Mouse (Mus musculus) heart, postnatal 0 days (tissue): ENCODE measurements around the gene Clec16a. TPM values are rescaled to one million over a fixed set of nuclear protein-coding genes. Genes with fewer than 3 reads are reported as not detected.

Experiments used
- ATAC-seq: fragments of 200-750 bp; cut with Nextera tagmentation; 2 replicates; pipeline ENCODE4 v1.8.0; 2017; ENCODE audit warnings: low read depth, moderate number of reproducible peaks, moderate library complexity; ENCODE audit not compliant: insufficient read depth
- DNase-seq: peaks from one replicate; pipeline ENCODE4 v3.0.0-alpha.2; 2016; ENCODE audit warnings: low spot score
- H3K27ac ChIP-seq: fragments of 300-500 bp; sonication (generic); 2 replicates; pipeline ENCODE4 v1.5.1; 2014; ENCODE audit warnings: low read depth, mild to moderate bottlenecking
- H3K27me3 ChIP-seq: fragments of 300-500 bp; sonication (generic); 2 replicates; pipeline ENCODE4 v1.6.1; 2014; ENCODE audit warnings: low read length, mixed read lengths; ENCODE audit not compliant: control insufficient read depth, insufficient read depth
- H3K36me3 ChIP-seq: fragments of 300-500 bp; sonication (generic); replicated peaks from 2 replicates; pipeline ENCODE4 v1.6.1; 2014; ENCODE audit warnings: low read length, mixed read lengths; ENCODE audit not compliant: control insufficient read depth, insufficient read depth
- H3K4me1 ChIP-seq: fragments of 300-500 bp; sonication (generic); 2 replicates; pipeline ENCODE4 v1.6.1; 2014; ENCODE audit warnings: antibody characterized with exemption; ENCODE audit not compliant: control insufficient read depth, insufficient read depth
- H3K4me2 ChIP-seq: fragments of 300-500 bp; sonication (generic); 2 replicates; pipeline ENCODE4 v1.6.1; 2014; ENCODE audit warnings: low read depth, mild to moderate bottlenecking, low read length, moderate library complexity
- H3K4me3 ChIP-seq: fragments of 300-500 bp; sonication (generic); 2 replicates; pipeline ENCODE4 v1.5.1; 2014; ENCODE audit warnings: low read depth, low read length
- H3K9ac ChIP-seq: fragments of 300-500 bp; sonication (generic); replicated peaks from 2 replicates; pipeline ENCODE4 v1.6.1; 2014; ENCODE audit warnings: low read depth, low read length, mixed read lengths
- H3K9me3 ChIP-seq: fragments of 300-500 bp; sonication (generic); replicated peaks from 2 replicates; pipeline ENCODE4 v1.6.1; 2016; ENCODE audit warnings: low read length; ENCODE audit not compliant: control insufficient read depth
- CTCF ChIP-seq: IDR thresholded peaks from 2 replicates; pipeline ENCODE4 v1.5.1; 2016; ENCODE audit warnings: antibody characterized with exemption, control low read depth, low read depth
- EP300 ChIP-seq: IDR thresholded peaks from 2 replicates; pipeline ENCODE4 v1.6.1; 2016; ENCODE audit warnings: antibody characterized with exemption, low read depth
- WGBS: fragments of 180-500 bp; shearing (Covaris S2); extraction: QIAGEN DNeasy Blood & Tissue Kit; methylation state at CpG from one replicate; pipeline ENCODE4 v1.1.7; 2014; 5-methylcytosine and 5-hydroxymethylcytosine counted together
- polyA plus RNA-seq: library from polyadenylated mRNA; unstranded; fragments of >200 nt; fragmentation: Nextera tagmentation; extraction: Ambion mirVana; gene quantifications from 2 replicates; pipeline ENCODE4 v1.2.1, GENCODE M21; 2015
- total RNA-seq: library from RNA; depleted of rRNA; stranded (reverse); fragments of >200 nt; gene quantifications from 2 replicates; pipeline ENCODE4 v1.2.3, GENCODE M21; 2014; ENCODE audit warnings: low replicate concordance

The Clec16a gene
- total and polyA plus RNA-seq, 2 experiments from 2014 or later = 37.7 to 39.6 TPM

GRCm38 (mm10) chr16:10723816-10724647 is 178.9 kb downstream of the Clec16a start:
- TF ChIP-seq CTCF = no peak
- TF ChIP-seq EP300 = no peak
- H3K27ac ChIP-seq = no peak overlapping the region
- no peaks in the 10 kb centered on the region for H3K4me1 ChIP-seq
- no peak overlapping the region for H3K9ac ChIP-seq
- no peak overlapping the region for H3K4me2 ChIP-seq
- H3K27me3 ChIP-seq = no peaks in the 10 kb centered on the region
- H3K36me3 ChIP-seq = no peaks in the 10 kb centered on the region
- H3K4me3 ChIP-seq = no peak overlapping the region
- ATAC-seq = no peak
- no peak for DNase-seq
- WGBS = 63% methylated on average over 5 of the region's 5 CpGs
- no peaks in the 10 kb centered on the region for H3K9me3 ChIP-seq

GRCm38 (mm10) chr16:10725156-10725555 is 180.0 kb downstream of the Clec16a start:
- no peaks in the 10 kb centered on the region for H3K4me1 ChIP-seq

GRCm38 (mm10) chr16:10727630-10728029 is 182.5 kb downstream of the Clec16a start:
- ATAC-seq = no peak

More at GRCm38 (mm10) chr16:10725156-10725555, 180.0 kb downstream of the Clec16a start:
- 68% methylated on average over 2 of the region's 2 CpGs for WGBS
- no peak overlapping the region for H3K4me2 ChIP-seq
- H3K9me3 ChIP-seq = no peaks in the 10 kb centered on the region
- no peak overlapping the region for H3K4me3 ChIP-seq
- H3K36me3 ChIP-seq = no peaks in the 10 kb centered on the region
- H3K9ac ChIP-seq = no peak overlapping the region
- ATAC-seq (no peak), DNase-seq (no peak)
- H3K27me3 ChIP-seq = no peaks in the 10 kb centered on the region
- no peak overlapping the region for H3K27ac ChIP-seq
- TF ChIP-seq CTCF = peak; percentile 15; the same call in 1 of the 2 replicates
- TF ChIP-seq EP300 = no peak

GRCm38 (mm10) chr16:10728886-10729285 is 183.7 kb downstream of the Clec16a start:
- Histone ChIP-seq H3K4me1 (no peaks in the 10 kb centered on the region), H3K4me2 (no peak overlapping the region), H3K4me3 (no peak overlapping the region), H3K27me3 (no peaks in the 10 kb centered on the region), H3K9ac (no peak overlapping the region), H3K27ac (no peak overlapping the region), H3K36me3 (no peaks in the 10 kb centered on the region), H3K9me3 (no peaks in the 10 kb centered on the region)
- WGBS = 66% methylated on average over 3 of the region's 3 CpGs
- no peak for TF ChIP-seq CTCF
- TF ChIP-seq EP300 = no peak
- DNase-seq (no peak), ATAC-seq (no peak)

More at GRCm38 (mm10) chr16:10727630-10728029, 182.5 kb downstream of the Clec16a start:
- TF ChIP-seq CTCF (no peak), EP300 (no peak)
- Histone ChIP-seq H3K4me1 (no peaks in the 10 kb centered on the region), H3K27me3 (no peaks in the 10 kb centered on the region), H3K4me2 (no peak overlapping the region), H3K9me3 (no peaks in the 10 kb centered on the region), H3K4me3 (no peak overlapping the region), H3K36me3 (no peaks in the 10 kb centered on the region), H3K9ac (no peak overlapping the region), H3K27ac (no peak overlapping the region)
- WGBS = 62% methylated on average over 4 of the region's 4 CpGs
- no peak for DNase-seq

- TF ChIP-seq CTCF = no peak
- no peak for TF ChIP-seq EP300
- ATAC-seq = no peak
- no peaks in the 10 kb centered on the region for H3K9me3 ChIP-seq
- no peak overlapping the region for H3K27ac ChIP-seq
- H3K4me2 ChIP-seq = no peak overlapping the region
- DNase-seq = no peak
- H3K36me3 ChIP-seq = no peaks in the 10 kb centered on the region
- H3K9ac ChIP-seq = no peak overlapping the region
- H3K4me1 ChIP-seq = peaks cover 7% of the 10 kb centered on the region
- no peak overlapping the region for H3K4me3 ChIP-seq
- 80% methylated on average over 4 of the region's 4 CpGs for WGBS
- no peaks in the 10 kb centered on the region for H3K27me3 ChIP-seq
Measured at GRCm38 (mm10) chr16:10730941-10731340, 185.8 kb downstream of the Clec16a start.
